Mouse (Mus musculus) heart, adult 2 months (tissue): ENCODE results near the gene Zc3h10.

ENCODE experiments used
- CTCF ChIP-seq: fragments of 200-600 bp; IDR thresholded peaks from 2 replicates; pipeline ENCODE4 v1.8.1; 2022; ENCODE audit warnings: antibody characterized with exemption, mild to moderate bottlenecking, moderate library complexity
- EP300 ChIP-seq: fragments of 200-500 bp; IDR thresholded peaks from 2 replicates; pipeline ENCODE4 v1.6.1; 2011; ENCODE audit warnings: low read depth, low read length, control low read depth; ENCODE audit not compliant: insufficient read depth
- POLR2A ChIP-seq: fragments of 200-500 bp; IDR thresholded peaks from 2 replicates; pipeline ENCODE4 v1.6.1; 2011; ENCODE audit warnings: mild to moderate bottlenecking, low read depth, low read length, control low read depth; ENCODE audit not compliant: insufficient read depth

GRCm38 (mm10) chr10:128565206-128565787 is 17.7 kb upstream of the Zc3h10 start:
- TF ChIP-seq CTCF = no peak
- no peak for TF ChIP-seq POLR2A
- no peak for TF ChIP-seq EP300
